Mouse (Mus musculus): Measurements from ENCODE around the gene Apoa4. TPM values are rescaled to one million over a fixed set of nuclear protein-coding genes. Genes with fewer than 3 reads are reported as not detected.

The Apoa4 gene
- polyA plus RNA-seq, 1 experiment from 2014 or later, result not detected

GRCm38 (mm10) chr9:46218176-46218575, 22.3 kb upstream of the Apoa4 start:
- Histone ChIP-seq H3K9me3 (ENCODE audit: control insufficient read depth, low read length) (no peaks in the 10 kb centered on the region), H3K36me3 (ENCODE audit: control insufficient read depth, insufficient read depth, low read length) (peaks cover 9% of the 10 kb centered on the region), H3K27me3 (ENCODE audit: control insufficient read depth, insufficient read depth, low read length) (no peaks in the 10 kb centered on the region), H3K4me2 (no peak overlapping the region), H3K27ac (ENCODE audit: low read depth, low read length) (no peak overlapping the region), H3K4me3 (ENCODE audit: low read depth, low read length) (no peak overlapping the region), H3K9ac (ENCODE audit: low read length) (no peak overlapping the region), H3K4me1 (ENCODE audit: control insufficient read depth, insufficient read depth, low read length) (no peaks in the 10 kb centered on the region; the same call in 1 of the 2 replicates)
- no peak for ATAC-seq (ENCODE audit: low FRiP score)
- 83% methylated on average over 9 of the region's 9 CpGs for WGBS
- DNase-seq (ENCODE audit: low spot score, missing footprints), result no peak

DNA sequence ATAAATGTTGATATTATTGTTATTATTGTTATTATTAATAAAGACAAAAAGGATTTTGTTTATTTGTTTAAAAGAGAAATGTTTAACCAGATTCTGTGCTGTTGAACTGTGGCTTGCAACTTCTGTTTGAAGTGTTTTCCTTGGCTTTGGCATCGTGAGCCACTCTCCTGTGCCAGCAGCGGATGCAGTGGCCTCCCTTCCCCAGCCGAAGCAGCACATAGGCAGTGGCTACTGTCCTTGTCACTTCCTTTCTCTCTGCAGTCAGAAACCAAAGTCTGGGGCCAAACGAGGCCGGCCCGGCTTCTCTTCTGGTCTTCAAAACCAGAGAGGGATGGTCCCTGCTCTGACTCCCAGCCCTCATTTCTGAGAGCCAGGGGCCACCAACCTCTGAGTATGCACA, 17.4 kb upstream of the Apoa4 start:
- no peak overlapping the region for H3K4me3 ChIP-seq (ENCODE audit: low read depth, low read length)
- H3K27ac ChIP-seq (ENCODE audit: low read depth, low read length), result no peak overlapping the region
- H3K9ac ChIP-seq (ENCODE audit: low read length), result no peak overlapping the region
- H3K9me3 ChIP-seq (ENCODE audit: control insufficient read depth, low read length), result no peaks in the 10 kb centered on the region
- no peaks in the 10 kb centered on the region for H3K27me3 ChIP-seq (ENCODE audit: control insufficient read depth, insufficient read depth, low read length)
- peaks cover 9% of the 10 kb centered on the region for H3K36me3 ChIP-seq (ENCODE audit: control insufficient read depth, insufficient read depth, low read length)
- H3K4me1 ChIP-seq (ENCODE audit: control insufficient read depth, insufficient read depth, low read length), result no peaks in the 10 kb centered on the region
- DNase-seq (ENCODE audit: low spot score, missing footprints) (no peak), ATAC-seq (ENCODE audit: low FRiP score) (no peak)
- WGBS, result 91% methylated on average over 6 of the region's 6 CpGs
- H3K4me2 ChIP-seq, result no peak overlapping the region

GRCm38 (mm10) chr9:46224101-46224500, 16.4 kb upstream of the Apoa4 start:
- Histone ChIP-seq H3K36me3 (ENCODE audit: control insufficient read depth, insufficient read depth, low read length) (peaks cover 9% of the 10 kb centered on the region), H3K4me2 (no peak overlapping the region), H3K9ac (ENCODE audit: low read length) (no peak overlapping the region), H3K9me3 (ENCODE audit: control insufficient read depth, low read length) (no peaks in the 10 kb centered on the region), H3K27ac (ENCODE audit: low read depth, low read length) (no peak overlapping the region), H3K4me3 (ENCODE audit: low read depth, low read length) (no peak overlapping the region), H3K4me1 (ENCODE audit: control insufficient read depth, insufficient read depth, low read length) (no peaks in the 10 kb centered on the region), H3K27me3 (ENCODE audit: control insufficient read depth, insufficient read depth, low read length) (no peaks in the 10 kb centered on the region)
- WGBS, result 92% methylated on average over 3 of the region's 3 CpGs
- ATAC-seq (ENCODE audit: low FRiP score) (no peak), DNase-seq (ENCODE audit: low spot score, missing footprints) (no peak)

DNA sequence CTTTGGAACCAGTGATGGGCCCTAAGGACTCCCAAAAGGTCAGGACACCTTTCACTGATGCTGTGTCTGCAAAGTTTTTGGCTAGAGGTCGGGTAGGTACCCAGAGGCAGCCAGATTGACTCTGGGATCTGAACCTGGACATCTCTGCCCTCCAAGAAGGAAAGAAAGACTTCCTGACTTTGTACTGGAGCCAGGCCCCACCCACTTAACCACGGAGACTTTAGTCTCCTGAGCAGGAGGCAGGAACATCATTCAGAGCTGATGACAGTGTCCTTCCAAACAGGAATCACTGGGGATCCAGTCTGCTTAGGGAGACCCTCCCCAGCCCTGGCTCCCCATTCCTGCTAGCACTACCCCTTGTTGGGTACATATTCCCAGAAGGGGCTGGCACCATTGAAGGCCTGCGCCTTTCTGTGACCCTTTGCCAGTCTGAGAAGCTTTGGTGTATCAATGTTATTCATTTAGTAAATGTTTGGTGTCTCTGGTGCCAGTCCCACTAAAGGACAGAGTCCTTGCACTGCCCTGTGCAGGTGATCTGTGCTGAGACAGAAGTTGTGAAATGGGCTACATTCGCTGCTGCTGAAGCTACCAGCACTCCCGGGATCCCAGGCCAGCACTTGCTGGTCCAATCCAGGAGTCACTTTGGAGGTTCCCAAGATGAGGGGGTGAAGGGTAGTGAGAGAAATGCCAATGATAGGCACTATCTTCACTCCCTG, 15.4 kb upstream of the Apoa4 start:
- no peak for ATAC-seq (ENCODE audit: low FRiP score)
- Histone ChIP-seq H3K27me3 (ENCODE audit: control insufficient read depth, insufficient read depth, low read length) (no peaks in the 10 kb centered on the region), H3K4me1 (ENCODE audit: control insufficient read depth, insufficient read depth, low read length) (0 out of 2 replicates have a peak, but pooled peaks cover under 1% of the 10 kb centered on the region), H3K9ac (ENCODE audit: low read length) (no peak overlapping the region), H3K27ac (ENCODE audit: low read depth, low read length) (no peak overlapping the region), H3K9me3 (ENCODE audit: control insufficient read depth, low read length) (no peaks in the 10 kb centered on the region), H3K4me2 (no peak overlapping the region), H3K4me3 (ENCODE audit: low read depth, low read length) (no peak overlapping the region), H3K36me3 (ENCODE audit: control insufficient read depth, insufficient read depth, low read length) (peaks cover 9% of the 10 kb centered on the region)
- 67% methylated on average over 5 of the region's 5 CpGs for WGBS
- no peak for DNase-seq (ENCODE audit: low spot score, missing footprints)

DNA sequence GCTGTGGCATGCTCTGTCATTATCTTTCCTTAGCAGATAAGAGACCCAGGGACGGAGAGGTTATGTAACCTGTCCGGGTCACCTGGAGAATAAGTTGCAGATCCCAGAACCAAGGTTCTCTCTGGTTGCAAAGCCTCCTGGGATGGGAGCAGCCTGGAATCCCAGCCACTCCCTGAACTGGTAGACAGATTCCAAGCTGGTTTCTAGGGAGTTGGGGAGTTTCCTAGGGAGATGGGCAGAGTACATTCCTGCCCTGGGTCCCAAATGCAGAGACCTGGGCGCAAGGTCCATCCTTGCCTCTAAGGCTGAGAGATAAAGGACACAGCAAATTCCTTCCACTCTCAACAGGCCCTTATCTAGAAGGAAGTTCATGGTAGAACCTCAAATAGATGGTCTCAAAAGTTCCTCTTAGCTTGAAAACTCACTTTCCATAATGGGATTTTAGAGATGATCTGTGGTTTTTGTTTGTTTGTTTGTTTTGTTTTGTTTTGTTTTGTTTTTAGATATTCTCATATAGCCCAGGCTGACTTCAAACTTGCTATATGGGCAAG, 13.4 kb upstream of the Apoa4 start:
- 87% methylated on average over 3 of the region's 3 CpGs for WGBS
- no peak overlapping the region for H3K4me2 ChIP-seq
- H3K9me3 ChIP-seq (ENCODE audit: control insufficient read depth, low read length), result no peaks in the 10 kb centered on the region
- no peaks in the 10 kb centered on the region for H3K27me3 ChIP-seq (ENCODE audit: control insufficient read depth, insufficient read depth, low read length)
- 0 out of 2 replicates have a peak, but pooled peaks cover 4% of the 10 kb centered on the region for H3K4me1 ChIP-seq (ENCODE audit: control insufficient read depth, insufficient read depth, low read length)
- DNase-seq (ENCODE audit: low spot score, missing footprints), result no peak
- ATAC-seq (ENCODE audit: low FRiP score), result no peak
- H3K4me3 ChIP-seq (ENCODE audit: low read depth, low read length), result no peak overlapping the region
- no peak overlapping the region for H3K9ac ChIP-seq (ENCODE audit: low read length)
- H3K36me3 ChIP-seq (ENCODE audit: control insufficient read depth, insufficient read depth, low read length), result no peaks in the 10 kb centered on the region
- H3K27ac ChIP-seq (ENCODE audit: low read depth, low read length), result no peak overlapping the region

DNA sequence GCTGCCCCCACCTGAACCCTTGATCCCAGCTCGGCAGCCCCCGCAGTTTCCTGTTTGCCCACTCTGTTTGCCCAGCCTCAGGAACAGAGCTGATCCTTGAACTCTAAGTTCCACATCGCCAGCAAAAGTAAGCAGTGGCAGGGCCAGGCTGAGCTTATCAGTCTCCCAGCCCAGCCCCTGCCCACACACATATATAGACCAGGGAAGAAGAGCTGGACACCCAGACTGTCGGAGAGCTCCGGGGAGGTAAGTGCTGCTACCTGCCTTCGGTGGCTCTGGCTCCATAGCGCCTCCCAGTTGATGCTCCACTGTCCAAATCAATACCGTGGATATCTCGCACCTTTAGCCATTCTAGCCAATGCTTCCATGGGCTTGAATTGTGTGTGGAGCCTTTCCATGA, 12.0 kb upstream of the Apoa4 start, which contains the start of gene Apoa1:
TSS of gene Apoa1 (plus strand) at position 90 of the 400 bp plus-strand sequence.
- no peak within 1 kb of the TSS for H3K4me2 ChIP-seq
- DNase-seq (ENCODE audit: low spot score, missing footprints) (no peak), ATAC-seq (ENCODE audit: low FRiP score) (no peak)
- no peaks in the 10 kb centered on the region for H3K36me3 ChIP-seq (ENCODE audit: control insufficient read depth, insufficient read depth, low read length)
- no peaks in the 10 kb centered on the region for H3K9me3 ChIP-seq (ENCODE audit: control insufficient read depth, low read length)
- H3K9ac ChIP-seq (ENCODE audit: low read length), result no peak within 1 kb of the TSS
- H3K4me3 ChIP-seq (ENCODE audit: low read depth, low read length), result no peak within 1 kb of the TSS
- no peaks in the 10 kb centered on the region for H3K27me3 ChIP-seq (ENCODE audit: control insufficient read depth, insufficient read depth, low read length)
- no peak within 1 kb of the TSS for H3K27ac ChIP-seq (ENCODE audit: low read depth, low read length)
- 0 out of 2 replicates have a peak, but pooled peaks cover 4% of the 10 kb centered on the region for H3K4me1 ChIP-seq (ENCODE audit: control insufficient read depth, insufficient read depth, low read length)
- 65% methylated on average over 9 of the region's 9 CpGs for WGBS

- Histone ChIP-seq H3K4me3 (ENCODE audit: low read depth, low read length) (peak overlapping the region; percentile 44), H3K9ac (ENCODE audit: low read length) (peak overlapping the region; percentile 66), H3K9me3 (ENCODE audit: control insufficient read depth, low read length) (no peaks in the 10 kb centered on the region), H3K27me3 (ENCODE audit: control insufficient read depth, insufficient read depth, low read length) (no peaks in the 10 kb centered on the region), H3K4me2 (peak overlapping the region; percentile 79), H3K27ac (ENCODE audit: low read depth, low read length) (no peak overlapping the region), H3K4me1 (ENCODE audit: control insufficient read depth, insufficient read depth, low read length) (0 out of 2 replicates have a peak, but pooled peaks cover 4% of the 10 kb centered on the region), H3K36me3 (ENCODE audit: control insufficient read depth, insufficient read depth, low read length) (no peaks in the 10 kb centered on the region)
- 13% methylated on average over 37 of the region's 37 CpGs for WGBS
- ATAC-seq (ENCODE audit: low FRiP score), result peak; percentile 90
- peak; percentile 97 for DNase-seq (ENCODE audit: low spot score, missing footprints)
Measured at GRCm38 (mm10) chr9:46229573-46230449, 10.7 kb upstream of the Apoa4 start.

DNA sequence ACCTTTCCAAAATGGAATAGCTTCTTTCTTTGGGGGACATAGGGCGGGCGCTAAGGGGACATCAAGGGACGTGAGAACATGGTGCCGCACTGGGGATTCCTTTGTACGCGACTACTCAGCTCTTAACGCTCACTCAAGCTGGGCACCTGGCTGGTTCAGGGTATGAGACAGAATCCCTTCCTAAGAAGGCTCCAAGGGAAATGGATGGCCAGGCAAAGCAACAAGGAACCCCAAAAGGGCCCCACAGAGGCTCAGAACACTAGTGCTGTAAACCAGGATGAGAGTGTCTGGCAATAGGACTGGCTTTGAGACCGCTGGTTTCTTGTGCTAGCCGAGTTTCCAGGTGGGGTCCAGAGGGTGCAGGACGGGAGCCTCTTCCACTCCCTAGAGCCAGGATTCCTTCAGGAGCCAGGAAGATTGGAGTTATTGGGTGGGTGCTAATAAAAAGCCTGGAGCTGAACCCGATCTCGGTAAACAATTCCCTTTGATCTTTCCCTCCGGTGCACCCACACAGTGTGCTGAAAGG, 10.0 kb upstream of the Apoa4 start:
- Histone ChIP-seq H3K9me3 (ENCODE audit: control insufficient read depth, low read length) (no peaks in the 10 kb centered on the region), H3K4me2 (peak overlapping the region; percentile 79), H3K4me3 (ENCODE audit: low read depth, low read length) (peak overlapping the region; percentile 44), H3K4me1 (ENCODE audit: control insufficient read depth, insufficient read depth, low read length) (0 out of 2 replicates have a peak, but pooled peaks cover 4% of the 10 kb centered on the region), H3K36me3 (ENCODE audit: control insufficient read depth, insufficient read depth, low read length) (no peaks in the 10 kb centered on the region), H3K27me3 (ENCODE audit: control insufficient read depth, insufficient read depth, low read length) (no peaks in the 10 kb centered on the region), H3K27ac (ENCODE audit: low read depth, low read length) (no peak overlapping the region), H3K9ac (ENCODE audit: low read length) (peak overlapping the region; percentile 66)
- ATAC-seq (ENCODE audit: low FRiP score) (0 out of 2 replicates have a peak, but pooled peaks have one; percentile 11), DNase-seq (ENCODE audit: low spot score, missing footprints) (peak; percentile 92)
- WGBS, result 18% methylated on average over 13 of the region's 13 CpGs

Data from midbrain, embryonic 11.5 days (tissue).